Mouse (Mus musculus): Measurements from ENCODE around the gene Taf1b. TPM values are rescaled to one million over a fixed set of nuclear protein-coding genes. Genes with fewer than 3 reads are reported as not detected.
A peak's percentile ranks its signal among the peaks of the same experiment; 100 is the strongest.

The Taf1b gene
- polyA plus RNA-seq, 1 experiment from 2014 or later: 31.5 TPM

DNA sequence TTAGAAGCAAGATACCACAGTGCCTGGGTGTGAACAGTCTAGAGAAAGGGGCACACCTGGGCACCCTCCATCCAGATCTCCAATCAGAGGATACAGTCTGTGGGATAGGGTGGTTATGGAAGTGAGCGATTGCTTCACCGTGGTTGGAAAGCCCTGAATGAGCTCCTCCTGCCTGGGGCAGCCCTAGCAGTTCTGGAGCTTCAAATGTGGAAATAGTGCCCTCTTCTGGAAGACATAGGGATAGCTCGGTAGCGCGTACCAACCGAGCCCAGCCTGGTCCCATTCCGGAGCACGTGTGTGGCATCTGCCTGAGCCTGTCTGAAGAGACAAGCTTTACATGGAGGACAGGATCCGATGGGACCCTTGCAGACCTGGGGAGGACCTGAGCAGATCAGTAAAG, 102.6 kb downstream of the Taf1b start:
- H3K4me3 ChIP-seq (ENCODE audit: low read depth, low read length): no peak overlapping the region
- H3K27ac ChIP-seq (ENCODE audit: low read depth): no peak overlapping the region
- H3K9ac ChIP-seq: no peak overlapping the region
- TF ChIP-seq CTCF (IDR thresholded peaks at IDR 0.05; ENCODE audit: low read depth): peak; percentile 84
- DNase-seq: peak; percentile 88
- H3K27me3 ChIP-seq (ENCODE audit: insufficient read depth, low read length): no peaks in the 10 kb centered on the region
- H3K9me3 ChIP-seq (ENCODE audit: low read depth, low read length): no peaks in the 10 kb centered on the region
- peak; percentile 86 for ATAC-seq (ENCODE audit: insufficient read depth)
- no peaks in the 10 kb centered on the region for H3K4me1 ChIP-seq (ENCODE audit: insufficient read depth)
- 4% methylated on average over 9 of the region's 9 CpGs for WGBS
- H3K4me2 ChIP-seq: no peak overlapping the region
- no peaks in the 10 kb centered on the region for H3K36me3 ChIP-seq (ENCODE audit: insufficient read depth)

- H3K9ac ChIP-seq: no peak overlapping the region
- H3K9me3 ChIP-seq (ENCODE audit: low read depth, low read length): no peaks in the 10 kb centered on the region
- DNase-seq (peak; percentile 87), ATAC-seq (ENCODE audit: insufficient read depth) (peak; percentile 38; the same call in 1 of the 2 replicates)
- WGBS: 36% methylated on average over 2 of the region's 2 CpGs
- H3K4me3 ChIP-seq (ENCODE audit: low read depth, low read length): no peak overlapping the region
- H3K4me1 ChIP-seq (ENCODE audit: insufficient read depth): no peaks in the 10 kb centered on the region
- H3K36me3 ChIP-seq (ENCODE audit: insufficient read depth): no peaks in the 10 kb centered on the region
- TF ChIP-seq CTCF (IDR thresholded peaks at IDR 0.05; ENCODE audit: low read depth): peak; percentile 78
- no peak overlapping the region for H3K27ac ChIP-seq (ENCODE audit: low read depth)
- H3K27me3 ChIP-seq (ENCODE audit: insufficient read depth, low read length): no peaks in the 10 kb centered on the region
- H3K4me2 ChIP-seq: no peak overlapping the region
Measured at GRCm38 (mm10) chr12:24603266-24603665, 105.1 kb downstream of the Taf1b start.

DNA sequence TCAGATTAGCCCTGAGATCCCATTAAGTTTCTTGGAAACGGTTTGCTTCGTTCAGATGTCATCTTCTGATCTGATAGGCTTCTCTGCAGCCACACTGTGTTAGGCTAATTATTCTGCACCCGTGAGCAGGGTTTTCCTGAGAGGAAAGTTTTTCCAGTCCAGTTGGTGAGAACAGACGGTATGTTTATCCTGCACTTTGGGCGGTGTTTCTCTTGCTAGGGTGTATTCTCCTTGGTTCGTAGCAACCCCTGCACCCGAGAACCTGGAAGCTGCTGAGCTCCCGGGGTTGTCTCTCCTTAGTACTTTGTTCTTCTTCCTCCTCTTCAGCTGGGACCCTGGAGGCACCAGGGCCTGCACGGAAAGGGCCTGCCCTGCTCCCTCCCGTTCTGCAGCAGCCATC, 108.0 kb downstream of the Taf1b start:
- H3K4me2 ChIP-seq: no peak overlapping the region
- H3K9me3 ChIP-seq (ENCODE audit: low read depth, low read length): no peaks in the 10 kb centered on the region
- H3K27ac ChIP-seq (ENCODE audit: low read depth): no peak overlapping the region
- no peak overlapping the region for H3K4me3 ChIP-seq (ENCODE audit: low read depth, low read length)
- no peak overlapping the region for H3K9ac ChIP-seq
- DNase-seq: no peak
- TF ChIP-seq CTCF (IDR thresholded peaks at IDR 0.05; ENCODE audit: low read depth): no peak
- WGBS: 65% methylated on average over 10 of the region's 10 CpGs
- H3K4me1 ChIP-seq (ENCODE audit: insufficient read depth): no peaks in the 10 kb centered on the region
- H3K36me3 ChIP-seq (ENCODE audit: insufficient read depth): no peaks in the 10 kb centered on the region
- ATAC-seq (ENCODE audit: insufficient read depth): no peak
- H3K27me3 ChIP-seq (ENCODE audit: insufficient read depth, low read length): no peaks in the 10 kb centered on the region

Other genes with a start within 250 kb of the Taf1b start
- gene Grhl1, start 73.9 kb downstream of the Taf1b start, polyA plus RNA-seq (2014; fragmentation: Nextera tagmentation; extraction: Ambion mirVana): 2.1 and 2.5 TPM in 2 replicates
- 12.3 and 13.4 TPM in 2 replicates for gene Klf11, start 152.9 kb downstream of the Taf1b start, polyA plus RNA-seq (2014; fragmentation: Nextera tagmentation; extraction: Ambion mirVana)
- 1.3 and 2.4 TPM in 2 replicates for gene Cys1, start 183.5 kb downstream of the Taf1b start, polyA plus RNA-seq (2014; fragmentation: Nextera tagmentation; extraction: Ambion mirVana)
- gene Rrm2, start 209.9 kb downstream of the Taf1b start, polyA plus RNA-seq (2014; fragmentation: Nextera tagmentation; extraction: Ambion mirVana): 219 and 221 TPM in 2 replicates

All from lung, embryonic 14.5 days (tissue).